Mouse (Mus musculus) kidney, embryonic 14.5 days (tissue): Measurements from ENCODE around the gene Srarp. TPM values are rescaled to one million over a fixed set of nuclear protein-coding genes. Genes with fewer than 3 reads are reported as not detected.

Source experiments
- ATAC-seq: fragments of 200-750 bp; cut with Nextera tagmentation; 2 replicates; pipeline ENCODE4 v1.8.0; 2017; ENCODE audit warnings: moderate number of reproducible peaks, mild to moderate bottlenecking, moderate TSS enrichment, moderate library complexity; ENCODE audit not compliant: low FRiP score, low TSS enrichment
- H3K27ac ChIP-seq: fragments of 300-500 bp; sonication (generic); 2 replicates; pipeline ENCODE4 v1.5.1; 2014; ENCODE audit warnings: low read depth, mild to moderate bottlenecking, low read length, moderate library complexity, mixed read lengths
- H3K27me3 ChIP-seq: fragments of 300-500 bp; sonication (generic); 2 replicates; pipeline ENCODE4 v1.6.1; 2014; ENCODE audit warnings: mild to moderate bottlenecking, low read length; ENCODE audit not compliant: control insufficient read depth, insufficient read depth
- H3K36me3 ChIP-seq: fragments of 300-500 bp; sonication (generic); 2 replicates; pipeline ENCODE4 v1.6.1; 2014; ENCODE audit warnings: low read length, mixed read lengths; ENCODE audit not compliant: control insufficient read depth, insufficient read depth
- H3K4me1 ChIP-seq: fragments of 300-500 bp; sonication (generic); 2 replicates; pipeline ENCODE4 v1.6.1; 2014; ENCODE audit warnings: low read length, mixed read lengths; ENCODE audit not compliant: control insufficient read depth, insufficient read depth
- H3K4me2 ChIP-seq: fragments of 300-500 bp; sonication (generic); replicated peaks from 2 replicates; pipeline ENCODE4 v1.6.1; 2014; ENCODE audit warnings: low read depth, mild to moderate bottlenecking, low read length
- H3K4me3 ChIP-seq: fragments of 300-500 bp; sonication (generic); 2 replicates; pipeline ENCODE4 v1.5.1; 2014; ENCODE audit warnings: mild to moderate bottlenecking, low read length
- H3K9ac ChIP-seq: fragments of 300-500 bp; sonication (generic); 2 replicates; pipeline ENCODE4 v1.6.1; 2014; ENCODE audit warnings: low read depth, mild to moderate bottlenecking, low read length, moderate library complexity
- H3K9me3 ChIP-seq: fragments of 300-500 bp; sonication (generic); 2 replicates; pipeline ENCODE4 v1.6.1; 2016; ENCODE audit warnings: low read length; ENCODE audit not compliant: control insufficient read depth
- WGBS: fragments of 180-500 bp; shearing (Covaris S2); extraction: QIAGEN DNeasy Blood & Tissue Kit; methylation state at CpG from one replicate; pipeline ENCODE4 v1.1.7; 2014; 5-methylcytosine and 5-hydroxymethylcytosine counted together
- polyA plus RNA-seq: library from polyadenylated mRNA; unstranded; fragments of >200 nt; fragmentation: Nextera tagmentation; extraction: Ambion mirVana; gene quantifications from 2 replicates; pipeline ENCODE4 v1.2.1, GENCODE M21; 2014

Srarp gene
- polyA plus RNA-seq, 1 experiment from 2014 or later: not detected

GRCm38 (mm10) chr4:141406516-141407299, 29.2 kb downstream of the Srarp start:
- no peaks in the 10 kb centered on the region for H3K36me3 ChIP-seq
- H3K27ac ChIP-seq: no peak overlapping the region
- no peaks in the 10 kb centered on the region for H3K9me3 ChIP-seq
- H3K4me2 ChIP-seq: no peak overlapping the region
- H3K4me3 ChIP-seq: no peak overlapping the region
- H3K9ac ChIP-seq: no peak overlapping the region
- H3K4me1 ChIP-seq: peaks cover 4% of the 10 kb centered on the region; the same call in 1 of the 2 replicates
- H3K27me3 ChIP-seq: no peaks in the 10 kb centered on the region; the same call in 1 of the 2 replicates
- WGBS: 44% methylated on average over 14 of the region's 14 CpGs
- no peak for ATAC-seq

GRCm38 (mm10) chr4:141405314-141405622, 30.6 kb downstream of the Srarp start:
- H3K36me3 ChIP-seq: no peaks in the 10 kb centered on the region
- peaks cover 4% of the 10 kb centered on the region; the same call in 1 of the 2 replicates for H3K4me1 ChIP-seq
- no peak overlapping the region for H3K4me3 ChIP-seq
- no peak overlapping the region for H3K4me2 ChIP-seq
- H3K9me3 ChIP-seq: no peaks in the 10 kb centered on the region
- H3K27ac ChIP-seq: no peak overlapping the region
- WGBS: 87% methylated on average over 3 of the region's 3 CpGs
- H3K9ac ChIP-seq: no peak overlapping the region
- no peaks in the 10 kb centered on the region; the same call in 1 of the 2 replicates for H3K27me3 ChIP-seq
- no peak for ATAC-seq

GRCm38 (mm10) chr4:141404518-141405313, 31.2 kb downstream of the Srarp start:
- no peaks in the 10 kb centered on the region for H3K9me3 ChIP-seq
- WGBS: 13% methylated on average over 15 of the region's 15 CpGs
- H3K4me1 ChIP-seq: peaks cover 4% of the 10 kb centered on the region; the same call in 1 of the 2 replicates
- peak overlapping the region; percentile 32; the same call in 1 of the 2 replicates for H3K9ac ChIP-seq
- H3K27me3 ChIP-seq: no peaks in the 10 kb centered on the region; the same call in 1 of the 2 replicates
- no peak overlapping the region for H3K27ac ChIP-seq
- no peaks in the 10 kb centered on the region for H3K36me3 ChIP-seq
- H3K4me3 ChIP-seq: no peak overlapping the region
- peak; percentile 82 for ATAC-seq
- H3K4me2 ChIP-seq: peak overlapping the region; percentile 17; the same call in 1 of the 2 replicates

GRCm38 (mm10) chr4:141400171-141400570, 35.7 kb downstream of the Srarp start:
- Histone ChIP-seq H3K9me3 (no peaks in the 10 kb centered on the region), H3K9ac (no peak overlapping the region), H3K4me3 (no peak overlapping the region), H3K4me1 (peaks cover 4% of the 10 kb centered on the region; the same call in 1 of the 2 replicates), H3K36me3 (no peaks in the 10 kb centered on the region), H3K27ac (no peak overlapping the region), H3K4me2 (no peak overlapping the region), H3K27me3 (no peaks in the 10 kb centered on the region; the same call in 1 of the 2 replicates)
- no peak for ATAC-seq
- 85% methylated on average over 15 of the region's 15 CpGs for whole genome bisulfite sequencing

GRCm38 (mm10) chr4:141398545-141398944, 37.4 kb downstream of the Srarp start, which contains the start of gene Clcnka:
TSS of gene Clcnka (minus strand) at chr4:141398724.
- Histone ChIP-seq H3K9ac (no peak within 1 kb of the TSS), H3K27ac (no peak within 1 kb of the TSS), H3K36me3 (no peaks in the 10 kb centered on the region), H3K27me3 (no peaks in the 10 kb centered on the region), H3K4me2 (peak within 1 kb of the TSS; percentile 12), H3K4me3 (no peak within 1 kb of the TSS), H3K4me1 (no peaks in the 10 kb centered on the region; the same call in 1 of the 2 replicates), H3K9me3 (no peaks in the 10 kb centered on the region)
- ATAC-seq: no peak; the same call in 1 of the 2 replicates
- 47% methylated on average over 12 of the region's 12 CpGs for WGBS

GRCm38 (mm10) chr4:141397861-141398260, 38.0 kb downstream of the Srarp start:
- ATAC-seq: no peak
- H3K4me2 ChIP-seq: no peak overlapping the region
- H3K9ac ChIP-seq: no peak overlapping the region

GRCm38 (mm10) chr4:141394751-141395150, 41.2 kb downstream of the Srarp start:
- H3K9me3 ChIP-seq: no peaks in the 10 kb centered on the region
- ATAC-seq: no peak
- H3K27ac ChIP-seq: no peak overlapping the region
- H3K4me3 ChIP-seq: peak overlapping the region; percentile 9
- no peaks in the 10 kb centered on the region for H3K27me3 ChIP-seq
- H3K9ac ChIP-seq: no peak overlapping the region
- no peaks in the 10 kb centered on the region; the same call in 1 of the 2 replicates for H3K4me1 ChIP-seq
- H3K4me2 ChIP-seq: peak overlapping the region; percentile 31
- WGBS: 12% methylated on average over 16 of the region's 16 CpGs
- H3K36me3 ChIP-seq: no peaks in the 10 kb centered on the region

More at GRCm38 (mm10) chr4:141397861-141398260, 38.0 kb downstream of the Srarp start:
- no peaks in the 10 kb centered on the region for H3K27me3 ChIP-seq
- no peak overlapping the region for H3K4me3 ChIP-seq
- WGBS: 73% methylated on average over 12 of the region's 12 CpGs
- H3K4me1 ChIP-seq: no peaks in the 10 kb centered on the region; the same call in 1 of the 2 replicates
- no peaks in the 10 kb centered on the region for H3K9me3 ChIP-seq
- H3K27ac ChIP-seq: no peak overlapping the region
- no peaks in the 10 kb centered on the region for H3K36me3 ChIP-seq

GRCm38 (mm10) chr4:141391293-141391692, 44.6 kb downstream of the Srarp start:
- no peaks in the 10 kb centered on the region for H3K36me3 ChIP-seq
- no peak overlapping the region for H3K9ac ChIP-seq
- no peaks in the 10 kb centered on the region for H3K27me3 ChIP-seq
- ATAC-seq: no peak
- no peak overlapping the region for H3K27ac ChIP-seq
- H3K4me3 ChIP-seq: no peak overlapping the region
- no peaks in the 10 kb centered on the region for H3K9me3 ChIP-seq
- H3K4me1 ChIP-seq: no peaks in the 10 kb centered on the region
- no peak overlapping the region for H3K4me2 ChIP-seq
- 85% methylated on average over 12 of the region's 12 CpGs for WGBS
